Mouse (Mus musculus) R1 (cell line): ENCODE measurements at regions not wholly inside any gene's neighbourhood (a gene's known extent, or its start where the extent isn't known, plus 50 kb on each side); places are given as distances from the start of the nearest gene placed in this dataset.

Source experiments
- DNase-seq: peaks from one replicate; pipeline ENCODE4 v3.0.0-alpha.2; 2018; ENCODE audit warnings: low read depth, low spot score

- no peak for DNase-seq
These were observed 57.9 kb upstream of the Ifngr1 start for GRCm38 (mm10) chr10:19533846-19534245.
